Mouse (Mus musculus) forebrain, embryonic 11.5 days (tissue): Measurements from ENCODE around the gene Ybx2. TPM values are rescaled to one million over a fixed set of nuclear protein-coding genes. Genes with fewer than 3 reads are reported as not detected.

Experiments used
- ATAC-seq: fragments of 200-750 bp; cut with Nextera tagmentation; replicated peaks from 2 replicates; pipeline ENCODE4 v1.8.0; 2017; ENCODE audit warnings: moderate TSS enrichment; ENCODE audit not compliant: low FRiP score
- DNase-seq: peaks from one replicate; pipeline ENCODE4 v3.0.0-alpha.2; 2017; ENCODE audit warnings: low spot score
- H3K27ac ChIP-seq: fragments of 300-500 bp; sonication (generic); 2 replicates; pipeline ENCODE4 v1.5.1; 2014; ENCODE audit warnings: low read depth, low read length
- H3K27me3 ChIP-seq: fragments of 300-500 bp; sonication (generic); 2 replicates; pipeline ENCODE4 v1.6.1; 2014; ENCODE audit warnings: mild to moderate bottlenecking, low read length, mixed read lengths; ENCODE audit not compliant: control insufficient read depth, insufficient read depth
- H3K36me3 ChIP-seq: fragments of 300-500 bp; sonication (generic); 2 replicates; pipeline ENCODE4 v1.6.1; 2014; ENCODE audit warnings: mild to moderate bottlenecking, low read length, moderate library complexity, mixed read lengths; ENCODE audit not compliant: control insufficient read depth, insufficient read depth
- H3K4me1 ChIP-seq: fragments of 300-500 bp; sonication (generic); replicated peaks from 2 replicates; pipeline ENCODE4 v1.6.1; 2014; ENCODE audit warnings: low read length, mixed read lengths; ENCODE audit not compliant: control insufficient read depth, insufficient read depth
- H3K4me2 ChIP-seq: fragments of 300-500 bp; sonication (generic); 2 replicates; pipeline ENCODE4 v1.6.1; 2014; ENCODE audit warnings: low read depth, mild to moderate bottlenecking, low read length, moderate library complexity, mixed read lengths; ENCODE audit not compliant: severe bottlenecking
- H3K4me3 ChIP-seq: fragments of 300-500 bp; sonication (generic); 2 replicates; pipeline ENCODE4 v1.5.1; 2014; ENCODE audit warnings: low read depth, low read length
- H3K9ac ChIP-seq: fragments of 300-500 bp; sonication (generic); 2 replicates; pipeline ENCODE4 v1.6.1; 2014; ENCODE audit warnings: low read length
- H3K9me3 ChIP-seq: fragments of 300-500 bp; sonication (generic); 2 replicates; pipeline ENCODE4 v1.6.1; 2016; ENCODE audit warnings: low read length, mixed read lengths; ENCODE audit not compliant: control insufficient read depth
- WGBS: fragments of 180-500 bp; shearing (Covaris S2); extraction: QIAGEN DNeasy Blood & Tissue Kit; methylation state at CpG from one replicate; pipeline ENCODE4 v1.1.7; 2014; 5-methylcytosine and 5-hydroxymethylcytosine counted together
- polyA plus RNA-seq: library from polyadenylated mRNA; unstranded; fragments of >200 nt; fragmentation: Nextera tagmentation; extraction: Ambion mirVana; gene quantifications from 2 replicates; pipeline ENCODE4 v1.2.1, GENCODE M21; 2014

The Ybx2 gene
- 7.1 and 10.1 TPM in 2 replicates for polyA plus RNA-seq

GRCm38 (mm10) chr11:69935137-69935879, at the start of gene Ybx2:
Ybx2 (plus strand) TSS chr11:69935796.
- ATAC-seq (peak; percentile 91), DNase-seq (peak; percentile 96)
- Histone ChIP-seq H3K9me3 (no peaks in the 10 kb centered on the region), H3K4me1 (peaks cover 12% of the 10 kb centered on the region), H3K27ac (0 out of 2 replicates have a peak within 1 kb of the TSS, but pooled peaks have one; percentile 43), H3K4me2 (peak within 1 kb of the TSS; percentile 99), H3K36me3 (no peaks in the 10 kb centered on the region), H3K9ac (peak within 1 kb of the TSS; percentile 68), H3K27me3 (peaks cover 30% of the 10 kb centered on the region), H3K4me3 (peak within 1 kb of the TSS; percentile 53)
- 2% methylated on average over 37 of the region's 62 CpGs for WGBS

GRCm38 (mm10) chr11:69886907-69887635, 48.5 kb upstream of the Ybx2 start:
- Histone ChIP-seq H3K4me2 (no peak overlapping the region), H3K36me3 (no peaks in the 10 kb centered on the region), H3K9me3 (no peaks in the 10 kb centered on the region), H3K27me3 (peaks cover 3% of the 10 kb centered on the region; the same call in 1 of the 2 replicates), H3K4me1 (no peaks in the 10 kb centered on the region), H3K27ac (0 out of 2 replicates have a peak overlapping the region, but pooled peaks have one; percentile 12), H3K9ac (no peak overlapping the region), H3K4me3 (no peak overlapping the region)
- 70% methylated on average over 8 of the region's 8 CpGs for WGBS
- DNase-seq (no peak), ATAC-seq (no peak)

GRCm38 (mm10) chr11:69891482-69891881, 44.1 kb upstream of the Ybx2 start:
- Histone ChIP-seq H3K4me3 (no peak overlapping the region), H3K9ac (no peak overlapping the region), H3K27ac (no peak overlapping the region), H3K4me2 (no peak overlapping the region), H3K27me3 (no peaks in the 10 kb centered on the region), H3K36me3 (no peaks in the 10 kb centered on the region), H3K9me3 (no peaks in the 10 kb centered on the region), H3K4me1 (no peaks in the 10 kb centered on the region)
- no peak for DNase-seq
- no peak for ATAC-seq
- 84% methylated on average over 4 of the region's 4 CpGs for WGBS

GRCm38 (mm10) chr11:69894671-69895070, 40.9 kb upstream of the Ybx2 start:
- Histone ChIP-seq H3K9me3 (no peaks in the 10 kb centered on the region), H3K4me1 (no peaks in the 10 kb centered on the region; the same call in 1 of the 2 replicates), H3K4me2 (no peak overlapping the region), H3K27me3 (no peaks in the 10 kb centered on the region), H3K27ac (no peak overlapping the region), H3K4me3 (no peak overlapping the region), H3K9ac (no peak overlapping the region), H3K36me3 (no peaks in the 10 kb centered on the region)
- no peak for ATAC-seq
- WGBS, result 86% methylated on average over 5 of the region's 5 CpGs
- DNase-seq, result no peak

GRCm38 (mm10) chr11:69895291-69895690, 40.3 kb upstream of the Ybx2 start, which contains the start of gene Acap1:
Acap1 (minus strand) TSS chr11:69895539.
- no peak within 1 kb of the TSS for H3K27ac ChIP-seq
- no peaks in the 10 kb centered on the region for H3K27me3 ChIP-seq
- ATAC-seq, result no peak
- no peaks in the 10 kb centered on the region; the same call in 1 of the 2 replicates for H3K4me1 ChIP-seq
- H3K9me3 ChIP-seq, result no peaks in the 10 kb centered on the region
- no peak within 1 kb of the TSS for H3K4me2 ChIP-seq
- WGBS, result 81% methylated on average over 4 of the region's 4 CpGs
- no peaks in the 10 kb centered on the region for H3K36me3 ChIP-seq
- no peak within 1 kb of the TSS for H3K9ac ChIP-seq
- no peak within 1 kb of the TSS for H3K4me3 ChIP-seq
- DNase-seq, result no peak

GRCm38 (mm10) chr11:69899870-69900269, 35.7 kb upstream of the Ybx2 start:
- Histone ChIP-seq H3K27me3 (no peaks in the 10 kb centered on the region), H3K4me3 (peak overlapping the region; percentile 96), H3K27ac (no peak overlapping the region), H3K36me3 (no peaks in the 10 kb centered on the region), H3K9ac (peak overlapping the region; percentile 99), H3K9me3 (no peaks in the 10 kb centered on the region), H3K4me2 (peak overlapping the region; percentile 93), H3K4me1 (peaks cover 3% of the 10 kb centered on the region; the same call in 1 of the 2 replicates)
- no peak for DNase-seq
- no peak for ATAC-seq
- 27% methylated on average over 4 of the region's 4 CpGs for WGBS

- WGBS, result under 1% methylated on average over 38 of the region's 38 CpGs
- no peaks in the 10 kb centered on the region for H3K9me3 ChIP-seq
- H3K4me2 ChIP-seq, result peak within 1 kb of the TSS; percentile 93
- ATAC-seq (peak; percentile 93), DNase-seq (peak; percentile 93)
- H3K36me3 ChIP-seq, result peaks cover 3% of the 10 kb centered on the region; the same call in 1 of the 2 replicates
- peaks cover 3% of the 10 kb centered on the region; the same call in 1 of the 2 replicates for H3K4me1 ChIP-seq
- H3K27me3 ChIP-seq, result no peaks in the 10 kb centered on the region
- peak within 1 kb of the TSS; percentile 99 for H3K9ac ChIP-seq
- peak within 1 kb of the TSS; percentile 96 for H3K27ac ChIP-seq
- H3K4me3 ChIP-seq, result peak within 1 kb of the TSS; percentile 96
These were observed 34.9 kb upstream of the Ybx2 start, which contains the start of the genes 2810408A11Rik and Neurl4 for GRCm38 (mm10) chr11:69900471-69901405. 2810408A11Rik (minus strand) TSS chr11:69900987. Neurl4 (plus strand) TSS chr11:69901072.
